Mouse (Mus musculus) brain, embryonic 14.5 days (tissue): Measurements from ENCODE around the gene Tjp1. TPM values are rescaled to one million over a fixed set of nuclear protein-coding genes. Genes with fewer than 3 reads are reported as not detected.
A peak's percentile ranks its signal among the peaks of the same experiment; 100 is the strongest.

Experiments
- DNase-seq: peaks from one replicate; pipeline ENCODE4 v3.0.0-alpha.2; 2011; ENCODE audit warnings: low read depth
- CTCF ChIP-seq: fragments of 200-500 bp; IDR thresholded peaks from 2 replicates; pipeline ENCODE4 v1.5.1; 2012; ENCODE audit warnings: inconsistent platforms, mild to moderate bottlenecking, moderate library complexity, borderline replicate concordance; ENCODE audit not compliant: insufficient read depth, insufficient read length; ENCODE audit errors: extremely low read depth
- POLR2A ChIP-seq: fragments of 200-500 bp; IDR thresholded peaks from 2 replicates; pipeline ENCODE4 v1.6.1; 2012; ENCODE audit warnings: mild to moderate bottlenecking, inconsistent platforms, borderline replicate concordance; ENCODE audit not compliant: poor library complexity, insufficient read depth, insufficient read length, severe bottlenecking; ENCODE audit errors: extremely low read depth
- polyA plus RNA-seq: library from polyadenylated mRNA; depleted of rRNA; stranded (reverse); fragments of >200 nt; gene quantifications from 2 replicates; pipeline ENCODE4 v1.2.3, GENCODE M21; 2012

Gene Tjp1
- polyA plus RNA-seq, 1 experiment, result 44.8 TPM

DNA sequence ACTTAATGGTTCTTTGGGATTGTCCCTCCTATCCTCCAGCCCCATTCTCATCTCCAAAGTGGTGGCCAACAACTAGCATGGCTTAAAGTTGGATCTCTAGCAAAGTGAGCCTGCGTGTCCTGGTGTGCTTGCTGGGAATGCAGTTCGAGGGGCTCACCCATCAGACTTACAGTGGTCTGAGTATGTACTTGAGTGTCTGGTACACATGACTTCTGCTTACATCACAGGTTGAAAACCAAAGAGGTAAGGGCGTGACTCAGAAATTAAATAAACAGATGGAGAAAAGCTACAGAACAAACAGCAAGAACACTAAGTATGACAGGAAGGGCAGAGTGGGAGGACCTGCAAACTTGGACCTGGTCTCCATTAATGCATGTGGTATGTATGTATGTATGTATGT, 67.4 kb downstream of the Tjp1 start:
- DNase-seq, result no peak
- no peak for TF ChIP-seq POLR2A
- no peak for TF ChIP-seq CTCF

DNA sequence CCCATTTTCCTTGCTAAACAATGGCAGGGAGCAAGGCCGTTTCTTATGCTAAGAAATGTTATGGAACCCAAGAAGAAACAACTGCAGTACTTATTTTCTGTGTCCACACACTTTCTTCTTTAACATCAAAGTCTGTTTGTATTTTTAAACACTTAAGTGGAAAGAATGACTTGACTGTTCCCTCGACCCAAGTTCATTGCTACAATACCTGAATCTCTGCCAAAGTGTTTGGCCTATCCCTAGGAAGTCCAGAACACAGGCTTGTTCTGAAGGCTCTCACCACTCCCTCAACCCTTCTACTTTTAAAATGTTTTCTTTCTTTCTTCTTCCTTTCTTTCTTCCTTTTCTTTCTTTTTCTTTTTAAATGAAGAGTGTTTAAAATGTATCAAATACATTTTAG, 71.5 kb downstream of the Tjp1 start:
- peak; percentile 35 for DNase-seq
- TF ChIP-seq CTCF (no peak), POLR2A (no peak)

DNA sequence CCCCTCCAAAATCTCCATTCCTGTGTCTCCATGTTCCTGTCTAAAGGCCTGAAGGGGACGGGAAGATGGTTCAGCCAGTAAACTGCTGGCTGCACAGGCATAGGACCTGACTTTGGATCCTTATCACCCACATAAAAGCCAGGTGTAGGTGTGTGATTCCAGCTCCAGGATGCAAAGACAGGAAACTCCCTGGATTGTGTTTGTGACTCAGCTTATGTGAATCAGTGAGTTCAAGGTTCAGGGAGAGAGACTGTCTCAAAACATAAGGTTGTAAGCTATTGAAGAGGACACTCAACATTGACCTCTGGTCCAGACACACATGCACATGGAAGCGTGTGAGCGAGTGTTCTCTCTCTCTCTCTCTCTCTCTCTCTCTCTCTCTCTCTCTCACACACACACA, 72.4 kb downstream of the Tjp1 start:
- no peak for DNase-seq
- TF ChIP-seq POLR2A (no peak), CTCF (no peak)

DNA sequence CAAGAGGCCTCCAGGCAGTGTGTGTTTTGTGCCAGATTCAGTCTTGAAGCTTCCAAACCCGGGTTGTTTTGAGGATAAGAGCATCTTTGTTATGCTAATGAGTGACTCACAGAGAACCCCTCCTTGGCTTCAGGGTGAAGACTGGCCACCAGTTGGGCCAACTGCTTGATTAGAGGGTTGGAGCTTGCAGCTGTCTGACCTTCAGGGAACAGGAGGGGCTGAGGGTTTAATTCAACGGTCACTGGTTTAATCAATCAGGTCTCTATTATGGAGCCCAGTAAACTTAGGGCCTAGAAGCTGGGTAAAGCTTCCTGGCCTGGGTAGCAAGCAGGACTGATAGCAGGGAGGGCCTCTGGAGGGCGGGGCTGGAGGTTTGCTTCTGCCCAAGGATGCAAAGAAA, 73.3 kb downstream of the Tjp1 start:
- no peak for TF ChIP-seq CTCF
- no peak for TF ChIP-seq POLR2A
- peak; percentile 85 for DNase-seq

DNA sequence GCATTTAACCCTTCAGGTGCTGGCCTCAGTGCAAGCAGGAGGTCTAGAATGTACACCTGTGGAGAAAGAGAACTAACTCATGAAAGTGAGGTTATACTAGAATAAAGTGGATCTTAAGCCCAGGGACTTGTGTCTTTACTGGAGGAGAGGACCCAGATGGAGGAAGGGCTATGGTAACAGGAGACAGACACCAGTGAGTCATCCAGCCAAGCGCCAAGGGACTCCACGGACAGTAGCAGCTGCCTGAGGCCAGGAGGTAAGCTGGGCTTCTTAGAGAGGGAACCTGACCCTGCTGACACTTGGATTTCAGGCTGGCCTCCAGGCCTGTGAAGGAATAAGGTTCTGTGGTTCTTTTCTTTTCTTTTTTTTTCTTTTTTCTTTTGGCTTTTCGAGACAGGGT, 75.3 kb downstream of the Tjp1 start:
- no peak for TF ChIP-seq POLR2A
- TF ChIP-seq CTCF, result no peak
- DNase-seq, result no peak

DNA sequence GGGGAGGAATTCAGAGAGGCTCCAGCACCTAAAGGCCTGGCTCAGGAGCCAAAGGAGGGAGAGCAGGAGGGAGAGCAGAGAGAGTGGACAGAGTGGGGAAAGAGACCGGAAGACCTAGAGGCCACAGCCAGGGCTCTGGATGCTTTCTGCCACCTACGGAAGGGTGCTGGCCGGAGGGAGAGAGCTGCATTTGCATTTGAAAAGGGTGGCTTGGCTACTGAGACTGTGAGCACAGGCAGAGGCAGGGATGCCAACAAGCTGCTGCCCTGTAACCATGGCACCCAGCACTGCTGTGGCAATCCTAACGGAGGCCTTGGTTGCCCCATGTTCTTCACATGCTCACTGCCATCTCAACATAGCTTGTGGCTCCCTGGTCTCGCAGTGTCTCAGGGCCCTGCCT, 77.4 kb downstream of the Tjp1 start:
- no peak for TF ChIP-seq POLR2A
- no peak for TF ChIP-seq CTCF

DNA sequence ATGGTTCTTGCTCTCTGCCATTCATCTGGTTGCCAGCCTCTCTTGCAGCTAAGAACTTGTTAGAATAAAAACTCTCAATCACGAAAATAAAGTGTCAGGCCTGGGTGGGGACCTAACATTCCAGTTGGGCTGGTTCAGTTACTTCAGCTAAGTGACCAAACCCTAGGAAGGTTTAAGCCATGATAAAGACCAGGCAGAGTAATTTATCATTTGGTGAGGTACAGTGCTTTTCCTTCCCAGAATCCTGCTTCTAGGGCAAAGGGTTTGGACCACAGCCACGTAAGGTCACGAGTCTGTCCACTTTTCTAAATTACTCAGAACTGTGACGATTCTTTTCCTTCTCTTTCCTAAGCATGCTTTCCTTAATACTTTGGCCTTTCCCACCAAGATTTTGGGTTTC, 86.1 kb downstream of the Tjp1 start:
- DNase-seq, result no peak
- TF ChIP-seq POLR2A, result no peak
- TF ChIP-seq CTCF, result no peak

More for the DNA sequence above, 77.4 kb downstream of the Tjp1 start:
- peak; percentile 87 for DNase-seq

DNA sequence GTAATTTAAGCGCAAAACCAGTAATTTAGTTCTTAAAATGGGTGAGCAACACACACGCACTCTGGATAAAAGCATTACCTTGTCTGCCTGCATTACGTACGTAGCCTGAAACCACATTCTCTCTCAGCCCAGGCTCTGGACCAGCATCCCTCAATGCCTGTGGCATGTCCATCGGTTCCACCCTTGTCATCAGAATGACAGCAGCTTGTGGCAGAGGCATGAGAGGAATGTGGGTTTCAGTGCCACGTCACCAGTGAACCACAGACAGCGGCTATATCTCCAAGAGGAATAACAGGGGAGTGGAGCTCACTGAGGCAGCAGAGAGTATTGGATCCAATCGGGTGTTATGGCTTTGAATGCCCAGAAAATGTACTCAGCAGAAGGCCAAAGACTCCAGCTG, 88.1 kb downstream of the Tjp1 start:
- DNase-seq, result peak; percentile 27
- TF ChIP-seq CTCF (no peak), POLR2A (no peak)

DNA sequence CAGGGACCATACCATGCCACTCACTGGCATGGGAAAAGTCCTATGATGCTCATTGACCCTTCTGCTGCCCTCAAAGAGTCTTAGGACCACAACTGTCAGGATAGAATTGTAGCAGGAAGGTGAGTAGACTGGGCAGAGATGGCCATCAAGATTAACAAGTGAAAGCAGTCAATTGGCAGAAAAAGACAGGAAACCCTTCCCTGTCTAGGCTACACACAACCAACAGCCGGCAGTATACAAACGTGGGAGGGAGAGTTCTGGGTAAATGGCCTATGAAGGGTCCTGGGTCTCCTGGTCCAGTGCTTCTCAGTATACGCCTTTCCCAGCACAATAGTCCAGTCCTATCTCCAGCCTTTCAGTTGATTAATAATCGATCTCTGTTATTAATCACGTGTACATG, 89.4 kb downstream of the Tjp1 start:
- no peak for TF ChIP-seq POLR2A
- no peak for TF ChIP-seq CTCF
- DNase-seq, result no peak

DNA sequence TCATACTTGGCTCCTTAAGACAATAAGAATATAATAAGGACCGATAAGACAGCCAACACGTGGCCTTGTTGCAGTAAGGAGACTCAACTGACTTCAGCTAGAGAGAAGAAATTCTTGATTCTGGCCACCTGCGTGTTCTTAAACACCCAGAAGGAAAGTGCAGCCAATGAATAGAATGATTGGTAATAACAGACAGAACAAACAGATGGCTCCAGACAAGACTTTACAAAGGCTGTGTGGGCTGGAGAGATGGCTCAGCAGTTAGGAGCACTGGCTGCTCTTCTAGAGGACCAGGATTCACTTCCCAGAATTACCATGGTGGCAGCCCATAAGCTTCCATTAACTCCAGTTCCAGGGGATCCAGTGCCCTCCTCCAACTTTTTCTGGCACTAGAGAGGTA, 90.7 kb downstream of the Tjp1 start:
- no peak for DNase-seq
- TF ChIP-seq CTCF (no peak), POLR2A (no peak)

DNA sequence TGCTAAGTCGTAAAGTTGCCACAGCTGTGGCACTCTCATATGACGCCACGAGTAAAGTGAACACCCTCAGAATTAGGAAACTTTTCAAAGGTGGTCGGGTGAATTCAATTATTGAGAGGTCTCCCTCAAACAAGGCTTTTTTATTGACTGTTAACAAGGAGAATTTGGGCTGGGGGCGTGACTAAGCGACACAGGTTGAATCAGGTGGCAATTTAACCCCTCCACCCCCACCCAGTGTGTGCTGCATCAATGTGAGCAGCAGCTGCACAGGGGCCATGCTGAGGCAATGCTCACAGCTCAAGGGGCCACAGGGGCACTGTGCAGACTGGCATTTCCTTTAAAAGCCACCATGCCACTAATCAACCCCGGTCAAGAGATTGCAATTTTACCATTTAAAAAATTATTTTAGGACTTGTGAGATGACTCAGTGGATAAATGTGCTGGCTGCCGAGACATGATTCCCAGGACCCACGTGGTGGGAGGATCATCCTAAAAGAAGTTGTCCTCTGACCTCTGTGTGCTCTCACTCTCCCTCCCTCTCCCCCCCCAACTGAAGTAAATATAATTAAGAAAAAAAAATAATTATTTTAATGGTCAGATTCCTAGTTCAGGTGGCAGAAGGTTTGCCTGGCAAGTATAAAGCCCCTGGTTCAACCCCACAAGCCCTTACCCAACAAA, 96.4 kb downstream of the Tjp1 start:
- TF ChIP-seq POLR2A (no peak), CTCF (no peak)
- DNase-seq, result no peak

DNA sequence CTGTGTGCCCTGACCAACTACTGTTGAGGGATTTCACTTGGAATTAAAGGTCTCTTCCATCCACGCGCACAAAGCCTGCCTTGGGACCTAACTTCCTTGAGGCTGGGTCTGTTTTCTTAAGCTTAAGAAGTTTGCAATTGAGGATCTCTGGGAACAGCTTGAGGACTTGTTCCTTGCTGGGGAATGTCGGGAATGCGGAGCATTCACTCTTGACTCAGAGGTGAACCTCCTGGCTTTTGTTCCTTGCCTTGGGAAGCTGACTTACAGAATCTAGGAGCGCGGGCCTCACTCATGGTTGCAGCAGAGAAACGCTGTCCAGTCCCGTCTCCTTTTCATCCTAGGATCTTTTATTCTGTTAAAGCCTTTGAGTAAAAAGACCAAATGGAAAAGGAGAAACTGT, 97.2 kb downstream of the Tjp1 start:
- TF ChIP-seq CTCF (no peak), POLR2A (no peak)

More for the DNA sequence above, 97.2 kb downstream of the Tjp1 start:
- no peak for DNase-seq
